8 mouse cellular contexts compared by ENCODE assay signal in the genomic region with DNA sequence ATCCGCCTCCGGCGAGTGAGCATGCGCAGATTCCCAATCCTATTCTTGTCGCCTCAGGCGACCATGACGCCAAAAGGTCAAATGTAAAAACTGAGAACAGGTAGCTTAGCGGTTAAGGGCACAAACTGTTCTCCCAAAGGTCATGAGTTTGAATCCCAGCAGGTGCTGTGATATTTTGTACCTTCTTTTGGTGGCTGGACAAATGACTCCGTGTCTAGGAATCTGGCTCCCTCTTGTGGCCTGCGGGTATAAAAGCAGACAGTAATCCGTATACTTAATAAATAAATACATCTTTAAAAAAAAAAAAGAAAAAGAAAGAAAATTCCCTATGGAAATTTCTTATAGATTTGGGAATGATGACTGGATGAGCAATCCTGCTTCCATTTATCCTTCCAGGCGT. TPM values are rescaled to one million over a fixed set of nuclear protein-coding genes. Genes with fewer than 3 reads are reported as not detected.
A peak's percentile ranks its signal among the peaks of the same experiment; 100 is the strongest.
DNase-seq lines count a peak whose midpoint lies in the region; ATAC-seq lines count a peak whose summit lies in the region.
"Not testable (repeated sequence)": the region's sequence is repeated elsewhere in the genome, so short reads cannot be mapped to it uniquely, and the experiment has no call there.

No protein-coding gene starts in this region.

- not testable (repeated sequence) for ATAC-seq in embryonic facial prominence, embryonic 14.5 days (ENCODE audit: low read depth); heart, embryonic 15.5 days (replicated peaks; ENCODE audit: insufficient number of reproducible peaks, insufficient read depth, low FRiP score, low read depth); kidney, embryonic 14.5 days (ENCODE audit: low FRiP score, low TSS enrichment); liver, embryonic 11.5 days (replicated peaks; ENCODE audit: low FRiP score); midbrain, embryonic 16.5 days; stomach, embryonic 15.5 days (ENCODE audit: insufficient read depth, low FRiP score, low read depth)

- not testable (repeated sequence) for H3K9ac ChIP-seq in embryonic facial prominence, embryonic 14.5 days (ENCODE audit: low read depth, low read length); heart, embryonic 15.5 days; kidney, embryonic 14.5 days (ENCODE audit: low read depth, low read length); liver, embryonic 11.5 days (ENCODE audit: low read depth, low read length); midbrain, embryonic 16.5 days (ENCODE audit: low read depth, low read length); stomach, embryonic 15.5 days

- not testable (repeated sequence) for H3K36me3 ChIP-seq in embryonic facial prominence, embryonic 14.5 days (ENCODE audit: control insufficient read depth, insufficient read depth, low read length); heart, embryonic 15.5 days; kidney, embryonic 14.5 days (ENCODE audit: control insufficient read depth, insufficient read depth, low read length); liver, embryonic 11.5 days (ENCODE audit: control insufficient read depth, insufficient read depth, low read length); midbrain, embryonic 16.5 days (ENCODE audit: control insufficient read depth, insufficient read depth, low read length); stomach, embryonic 15.5 days

- peak overlapping the region; percentile 37; the same call in 1 of the 2 replicates for H3K4me3 ChIP-seq in brown adipose tissue, adult 24 weeks (ENCODE audit: insufficient read depth, low read depth, low read length)
- H3K4me3 ChIP-seq in embryonic facial prominence, embryonic 14.5 days (ENCODE audit: low read depth, low read length): peak overlapping the region; percentile 8; the same call in 1 of the 2 replicates
- H3K4me3 ChIP-seq in heart, embryonic 15.5 days: peak overlapping the region; percentile 35
- not testable (repeated sequence) for H3K4me3 ChIP-seq in kidney, embryonic 14.5 days (ENCODE audit: low read length); stomach, embryonic 15.5 days (replicated peaks)
- peak overlapping the region; percentile 28; the same call in 1 of the 2 replicates for H3K4me3 ChIP-seq in liver, embryonic 11.5 days (ENCODE audit: low read depth, low read length)
- peak overlapping the region; percentile 28 for H3K4me3 ChIP-seq in midbrain, embryonic 16.5 days (ENCODE audit: low read depth, low read length)

- H3K4me1 ChIP-seq in brown adipose tissue, adult 24 weeks (ENCODE audit: control insufficient read depth, insufficient read depth, insufficient read length, low read length); embryonic facial prominence, embryonic 14.5 days (ENCODE audit: control insufficient read depth, insufficient read depth, low read length); heart, embryonic 15.5 days (replicated peaks); kidney, embryonic 14.5 days (ENCODE audit: control insufficient read depth, insufficient read depth, low read length); liver, embryonic 11.5 days (replicated peaks; ENCODE audit: control insufficient read depth, insufficient read depth, low read length); midbrain, embryonic 16.5 days (ENCODE audit: control insufficient read depth, insufficient read depth, low read length); stomach, embryonic 15.5 days: not testable (repeated sequence)

- peaks cover 46% of the 10 kb centered on the region for H3K9me3 ChIP-seq in embryonic facial prominence, embryonic 14.5 days (ENCODE audit: control insufficient read depth, low read length)
- H3K9me3 ChIP-seq in heart, embryonic 15.5 days (replicated peaks); liver, embryonic 11.5 days (ENCODE audit: control insufficient read depth, low read length); stomach, embryonic 15.5 days: not testable (repeated sequence)
- peaks cover 13% of the 10 kb centered on the region for H3K9me3 ChIP-seq in kidney, embryonic 14.5 days (ENCODE audit: control insufficient read depth, low read length)
- peaks cover 22% of the 10 kb centered on the region for H3K9me3 ChIP-seq in midbrain, embryonic 16.5 days (replicated peaks; ENCODE audit: control insufficient read depth, low read length, poor library complexity, severe bottlenecking)

- 36% methylated on average over 12 of the region's 12 CpGs for WGBS in embryonic facial prominence, embryonic 14.5 days
- 30% methylated on average over 12 of the region's 12 CpGs for WGBS in heart, embryonic 15.5 days
- 41% methylated on average over 12 of the region's 12 CpGs for WGBS in kidney, embryonic 14.5 days
- WGBS in liver, embryonic 11.5 days: 34% methylated on average over 12 of the region's 12 CpGs
- 39% methylated on average over 12 of the region's 12 CpGs for WGBS in midbrain, embryonic 16.5 days
- 29% methylated on average over 12 of the region's 12 CpGs for WGBS in stomach, embryonic 15.5 days

- peak; percentile 10 to 33 for DNase-seq in CD8-positive naive resting alpha-beta T cell, adult 2 months (ENCODE audit: low read depth in 2 of 2, low spot score in 2 of 2)
- DNase-seq in embryonic facial prominence, embryonic 14.5 days (ENCODE audit: low spot score); liver, embryonic 11.5 days (ENCODE audit: low spot score): not testable (repeated sequence)

- not testable (repeated sequence) for H3K27ac ChIP-seq in brown adipose tissue, adult 24 weeks (replicated peaks; ENCODE audit: low read depth, low read length); embryonic facial prominence, embryonic 14.5 days (replicated peaks; ENCODE audit: low read depth, low read length); heart, embryonic 15.5 days; kidney, embryonic 14.5 days (ENCODE audit: low read depth, low read length); liver, embryonic 11.5 days (ENCODE audit: low read depth, low read length); midbrain, embryonic 16.5 days (ENCODE audit: low read length); stomach, embryonic 15.5 days

- not testable (repeated sequence) for H3K27me3 ChIP-seq in embryonic facial prominence, embryonic 14.5 days (replicated peaks; ENCODE audit: control insufficient read depth, insufficient read depth, low read length); heart, embryonic 15.5 days; kidney, embryonic 14.5 days (ENCODE audit: control insufficient read depth, insufficient read depth, low read length); liver, embryonic 11.5 days (replicated peaks; ENCODE audit: control insufficient read depth, insufficient read depth, low read length); midbrain, embryonic 16.5 days (ENCODE audit: control insufficient read depth, insufficient read depth, low read depth, low read length); stomach, embryonic 15.5 days (replicated peaks)

- H3K4me2 ChIP-seq in embryonic facial prominence, embryonic 14.5 days (ENCODE audit: low read depth, low read length): peak overlapping the region; percentile 38
- peak overlapping the region; percentile 58 for H3K4me2 ChIP-seq in heart, embryonic 15.5 days
- peak overlapping the region; percentile 34 for H3K4me2 ChIP-seq in kidney, embryonic 14.5 days (replicated peaks; ENCODE audit: low read depth, low read length)
- peak overlapping the region; percentile 63 for H3K4me2 ChIP-seq in liver, embryonic 11.5 days
- H3K4me2 ChIP-seq in midbrain, embryonic 16.5 days (ENCODE audit: low read length): peak overlapping the region; percentile 48
- peak overlapping the region; percentile 41 for H3K4me2 ChIP-seq in stomach, embryonic 15.5 days

RNA-seq across cellular contexts. Expression of a gene that starts 32.2 kb away (rescaled TPM):
- 6.2 and 9.6 TPM in 2 replicates for polyA plus RNA-seq in brown adipose tissue, adult 24 weeks (2012; ENCODE audit: insufficient read depth, insufficient read length, missing spikeins)
- 15.9 and 16.7 TPM in 2 replicates for polyA plus RNA-seq in embryonic facial prominence, embryonic 14.5 days (2014; fragmentation: Nextera tagmentation; extraction: Ambion mirVana)
- 8.5 and 9.0 TPM in 2 replicates for polyA plus RNA-seq in heart, embryonic 15.5 days (2015; fragmentation: Nextera tagmentation; extraction: Ambion mirVana)
- polyA plus RNA-seq in kidney, embryonic 14.5 days (2014; fragmentation: Nextera tagmentation; extraction: Ambion mirVana): 15.3 and 17.6 TPM in 2 replicates
- 11.3 and 11.4 TPM in 2 replicates for polyA plus RNA-seq in liver, embryonic 11.5 days (2014; fragmentation: Nextera tagmentation; extraction: Ambion mirVana)
- polyA plus RNA-seq in midbrain, embryonic 16.5 days (2015; fragmentation: Nextera tagmentation; extraction: Ambion mirVana): 16.1 and 18.2 TPM in 2 replicates
- polyA plus RNA-seq in stomach, embryonic 15.5 days (2015; fragmentation: Nextera tagmentation; extraction: Ambion mirVana): 9.0 and 11.2 TPM in 2 replicates

RNA-seq across cellular contexts. Expression of a gene that starts 51.5 kb away (rescaled TPM):
- polyA plus RNA-seq in brown adipose tissue, adult 24 weeks (2012; ENCODE audit: insufficient read depth, insufficient read length, missing spikeins): not detected in 2 replicates
- polyA plus RNA-seq in embryonic facial prominence, embryonic 14.5 days (2014; fragmentation: Nextera tagmentation; extraction: Ambion mirVana): not detected in 2 replicates
- polyA plus RNA-seq in heart, embryonic 15.5 days (2015; fragmentation: Nextera tagmentation; extraction: Ambion mirVana): not detected in 2 replicates
- not detected in 2 replicates for polyA plus RNA-seq in kidney, embryonic 14.5 days (2014; fragmentation: Nextera tagmentation; extraction: Ambion mirVana)
- polyA plus RNA-seq in liver, embryonic 11.5 days (2014; fragmentation: Nextera tagmentation; extraction: Ambion mirVana): not detected in 2 replicates
- 0.29 and 0.50 TPM in 2 replicates for polyA plus RNA-seq in midbrain, embryonic 16.5 days (2015; fragmentation: Nextera tagmentation; extraction: Ambion mirVana)
- not detected in 2 replicates for polyA plus RNA-seq in stomach, embryonic 15.5 days (2015; fragmentation: Nextera tagmentation; extraction: Ambion mirVana)
